Mouse (Mus musculus) erythroblast, embryonic 14.5 days (primary cell): ENCODE data around the gene Cdkn2c.

Experiments
- GATA1 ChIP-seq: IDR thresholded peaks from 2 replicates; pipeline ENCODE4 v1.6.1; 2012; ENCODE audit warnings: low read length, inconsistent platforms, mixed read lengths
- TAL1 ChIP-seq: IDR thresholded peaks from 3 replicates; pipeline ENCODE4 v1.6.1; 2012; ENCODE audit warnings: low read length, inconsistent platforms, mixed read lengths

DNA sequence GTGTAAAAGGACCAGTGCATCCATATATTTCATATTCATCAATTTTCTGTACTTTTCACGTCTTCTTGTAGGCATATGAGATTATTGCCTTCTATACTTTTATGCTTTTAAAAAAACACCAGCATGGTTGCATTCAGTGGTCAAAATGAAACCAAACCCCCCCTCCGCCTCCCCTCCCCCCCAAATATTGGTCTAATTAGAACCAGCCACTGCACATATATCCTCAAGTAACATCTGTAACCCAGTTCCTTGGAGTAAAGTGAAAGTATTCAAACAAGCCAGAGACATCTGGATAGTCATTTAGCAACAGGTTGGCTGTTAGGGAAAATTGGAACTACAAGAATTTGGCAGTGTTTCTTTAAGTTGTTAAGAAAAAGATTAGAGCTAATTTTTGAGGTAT lies 529 bp upstream of the Cdkn2c start:
- TF ChIP-seq GATA1 (no peak), TAL1 (no peak)
